Comparison of ENCODE assay signal across 24 mouse cellular contexts in the genomic region with DNA sequence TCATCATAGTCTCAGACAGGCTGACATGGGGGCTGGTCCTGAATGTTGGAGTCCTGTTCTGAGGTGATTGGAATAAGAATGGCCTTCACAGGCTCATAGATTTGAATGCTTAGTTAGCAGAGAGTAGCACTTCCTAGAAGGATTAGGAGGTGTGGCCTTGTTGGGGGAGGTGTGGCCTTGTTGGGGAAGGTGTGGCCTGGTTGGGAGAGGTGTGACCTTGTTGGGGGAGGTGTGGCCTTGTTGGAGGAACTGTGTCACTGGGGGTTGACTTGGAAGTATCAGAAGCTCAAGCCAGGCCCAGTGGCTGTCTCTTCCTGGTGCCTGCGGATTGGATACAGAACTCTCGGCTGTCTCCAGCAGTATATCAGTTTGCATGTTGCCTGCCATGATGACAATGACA. TPM values are rescaled to one million over a fixed set of nuclear protein-coding genes. Genes with fewer than 3 reads are reported as not detected.
DNase-seq lines count a peak whose midpoint lies in the region; ATAC-seq lines count a peak whose summit lies in the region.
"Had no signal": no experiment of that assay in that cellular context is flagged by ENCODE, and none has a peak within 500 bp of the region (broad histone marks: within the 10 kb centered on the region; RNA-seq: fewer than 3 reads in every experiment).

No protein-coding gene starts in this region.

- H3K36me3 ChIP-seq in liver, embryonic 11.5 days (ENCODE audit: control insufficient read depth, insufficient read depth, low read length) = no peaks in the 10 kb centered on the region
- H3K36me3 ChIP-seq: embryonic facial prominence, embryonic 13.5 days; heart, embryonic 15.5 days; hindbrain, embryonic 13.5 days had no signal

- H3K9ac ChIP-seq in liver, embryonic 11.5 days (ENCODE audit: low read depth, low read length) = no peak overlapping the region
- H3K9ac ChIP-seq: embryonic facial prominence, embryonic 13.5 days; forebrain, embryonic 13.5 days; forebrain, postnatal 0 days; heart, embryonic 15.5 days; hindbrain, embryonic 13.5 days had no signal

- H3K4me3 ChIP-seq in liver, embryonic 11.5 days (ENCODE audit: low read depth, low read length) = no peak overlapping the region
- H3K4me3 ChIP-seq: embryonic facial prominence, embryonic 13.5 days; forebrain, embryonic 13.5 days; gastrocnemius, adult 2 months; heart, embryonic 15.5 days; hindbrain, embryonic 13.5 days had no signal

- peaks cover 20% of the 10 kb centered on the region for H3K4me1 ChIP-seq in liver, embryonic 11.5 days (replicated peaks; ENCODE audit: control insufficient read depth, insufficient read depth, low read length)

- no peak overlapping the region for H3K4me2 ChIP-seq in liver, embryonic 11.5 days
- H3K4me2 ChIP-seq: embryonic facial prominence, embryonic 13.5 days; forebrain, embryonic 13.5 days; heart, embryonic 11.5 days; heart, embryonic 15.5 days; hindbrain, embryonic 13.5 days had no signal

- peak; percentile 49 for DNase-seq in liver
- no peak for DNase-seq in liver, embryonic 11.5 days (ENCODE audit: low spot score)
- peak; percentile 89 for DNase-seq in ES-CJ7 (ENCODE audit: low read depth, low spot score)
- DNase-seq in ZHBTc4 (ENCODE audit: low read depth, low spot score) = peak; percentile 94
- no peak for DNase-seq in cerebellum, adult 9-11 months
- no peak for DNase-seq in right cerebral cortex, postnatal 25 days
- DNase-seq in B cell, adult 2 months = no peak
- DNase-seq: adrenal gland, postnatal 14 days; cerebellum, adult 11-12 months; cerebellum, adult 9-10 months; embryo, embryonic 11 days; forebrain, postnatal 0 days; gastrocnemius, adult 2 months; gastrocnemius, postnatal 36 days; heart, adult 18-20 months; heart, postnatal 14 days; kidney, adult 11 months had no signal

- H3K9me3 ChIP-seq in liver, embryonic 11.5 days (ENCODE audit: control insufficient read depth, low read length) = no peaks in the 10 kb centered on the region
- H3K9me3 ChIP-seq: embryonic facial prominence, embryonic 13.5 days; forebrain, embryonic 13.5 days; heart, embryonic 15.5 days; hindbrain, embryonic 13.5 days had no signal

- whole genome bisulfite sequencing in liver, embryonic 11.5 days = 88% methylated on average over 2 of the region's 2 CpGs

- no peak for ATAC-seq in liver, embryonic 11.5 days (replicated peaks; ENCODE audit: low FRiP score)
- ATAC-seq: activated CD4-positive, CD25-positive, alpha-beta regulatory T cell, adult 4 months; forebrain, embryonic 13.5 days; forebrain, postnatal 0 days; hindbrain, postnatal 0 days had no signal

- H3K27me3 ChIP-seq in liver, embryonic 11.5 days (replicated peaks; ENCODE audit: control insufficient read depth, insufficient read depth, low read length) = no peaks in the 10 kb centered on the region
- H3K27me3 ChIP-seq: embryonic facial prominence, embryonic 13.5 days; heart, embryonic 15.5 days had no signal

- H3K27ac ChIP-seq in liver, embryonic 11.5 days (ENCODE audit: low read depth, low read length) = no peak overlapping the region
- H3K27ac ChIP-seq: embryonic facial prominence, embryonic 13.5 days; forebrain, embryonic 13.5 days; gastrocnemius, adult 2 months; heart, embryonic 15.5 days; hindbrain, embryonic 13.5 days; hindbrain, postnatal 0 days had no signal

RNA-seq across cellular contexts. Expression of a gene that starts 6.3 kb away (rescaled TPM):
- 4.0 TPM in 2 replicates for polyA plus RNA-seq in liver, embryonic 11.5 days (2014; fragmentation: Nextera tagmentation; extraction: Ambion mirVana)

Comparison
In these comparisons a context has a peak if more than half of its experiments do, and no peak if none do; other contexts are left out.
1. DNase-seq: peak in liver (single experiment), ES-CJ7 (single experiment) and ZHBTc4 (single experiment); none in liver, embryonic 11.5 days (single experiment), cerebellum, adult 9-11 months (single experiment), right cerebral cortex, postnatal 25 days (single experiment) and B cell, adult 2 months (0 of 2).